Mouse (Mus musculus) spleen, postnatal 10 days (tissue): ENCODE data around the gene Uhmk1.
A peak's percentile ranks its signal among the peaks of the same experiment; 100 is the strongest.
"Not testable (repeated sequence)": the region's sequence is repeated elsewhere in the genome, so short reads cannot be mapped to it uniquely, and the experiment has no call there.

ENCODE experiments used
- DNase-seq, 2 experiments: peaks; one replicate each; pipeline ENCODE4 v3.0.0; 2021 to 2022; ENCODE audit warnings: low spot score in 2 of 2

The Uhmk1 gene

DNA sequence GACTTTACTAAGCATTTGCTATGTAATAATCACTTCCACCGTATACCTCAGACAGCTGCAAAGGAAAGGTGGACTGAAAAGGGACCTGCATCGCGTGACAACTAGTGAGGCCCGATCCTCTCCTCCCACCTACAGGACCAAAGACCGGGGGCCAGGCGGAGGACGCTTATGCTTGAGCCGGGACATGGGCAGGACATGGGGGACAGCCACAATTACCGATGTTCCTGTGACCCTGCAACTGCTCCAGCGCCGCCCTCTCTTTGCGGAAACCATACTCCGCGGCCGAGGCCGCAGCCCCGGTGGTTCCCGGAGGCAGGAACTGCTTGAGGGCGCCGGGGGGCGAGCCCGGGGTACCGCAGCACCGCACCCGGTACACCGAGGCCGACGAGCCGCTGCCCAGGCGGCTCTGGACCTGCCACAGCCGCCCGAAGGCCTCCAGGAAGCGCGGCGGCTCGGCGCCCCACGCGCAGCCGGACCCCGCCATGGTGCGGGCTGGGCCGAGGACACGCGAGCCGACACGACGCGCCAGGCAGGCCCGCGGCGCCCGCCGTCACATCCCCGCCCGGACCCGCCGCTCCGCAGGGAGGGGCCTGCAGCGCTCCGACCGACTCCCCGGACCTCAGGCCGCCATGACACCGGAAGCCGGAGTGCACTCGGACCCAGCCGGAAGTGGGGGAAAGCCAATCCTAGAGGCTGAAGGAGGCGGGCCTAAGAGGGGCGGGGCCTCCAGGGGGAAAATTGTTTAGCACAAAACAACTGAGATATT is at the start of gene Uhmk1:
TSS of gene Uhmk1 (minus strand) at position 641 of the 766 bp plus-strand sequence.
- DNase-seq: peak; percentile 80 to 94

DNA sequence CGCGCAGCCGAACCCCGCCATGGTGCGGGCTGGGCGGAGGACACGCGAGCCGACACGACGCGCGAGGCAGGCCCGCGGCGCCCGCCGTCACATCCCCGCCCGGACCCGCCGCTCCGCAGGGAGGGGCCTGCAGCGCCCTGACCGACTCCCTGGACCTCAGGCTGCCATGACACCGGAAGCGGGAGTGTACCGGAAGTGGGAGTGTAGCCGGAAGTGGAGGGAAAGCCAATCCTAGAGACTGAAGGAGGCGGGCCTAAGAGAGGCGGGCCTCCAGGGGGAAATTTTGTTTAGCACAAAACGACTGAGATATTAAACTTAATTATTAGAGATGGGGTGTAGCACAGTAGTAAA is 40.3 kb upstream of the Uhmk1 start:
- peak; percentile 30 to 80 for DNase-seq

DNA sequence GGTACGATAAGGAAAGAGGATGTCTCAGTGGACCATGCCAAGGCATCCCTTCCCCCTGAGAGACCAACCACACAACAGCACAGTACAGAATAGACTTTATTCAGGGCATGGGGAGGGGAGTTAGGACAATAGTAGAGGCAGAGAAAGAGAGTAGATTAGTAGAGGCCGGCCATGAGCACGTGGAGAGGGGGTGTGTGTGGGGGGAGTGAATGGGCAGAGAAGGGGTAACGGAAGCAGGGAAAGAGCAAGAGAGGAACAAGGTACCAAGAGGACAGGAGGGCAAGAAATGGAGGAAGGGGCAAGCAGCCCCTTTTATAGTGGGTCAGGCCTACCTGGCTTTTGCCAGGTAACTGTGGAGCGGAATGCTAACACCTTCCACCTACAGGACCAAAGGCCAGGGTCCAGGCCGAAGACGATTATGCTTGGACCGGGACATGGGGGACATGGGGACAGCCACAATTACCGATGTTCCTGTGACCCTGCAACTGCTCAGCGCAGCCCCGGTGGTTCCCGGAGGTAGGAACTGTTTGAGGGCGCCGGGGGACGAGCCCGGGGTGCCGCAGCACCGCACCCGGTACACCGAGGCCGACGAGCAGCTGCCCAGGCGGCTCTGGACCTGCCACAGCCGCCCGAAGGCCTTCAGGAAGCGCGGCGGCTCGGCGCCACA is 39.8 kb upstream of the Uhmk1 start:
- DNase-seq: no peak

DNA sequence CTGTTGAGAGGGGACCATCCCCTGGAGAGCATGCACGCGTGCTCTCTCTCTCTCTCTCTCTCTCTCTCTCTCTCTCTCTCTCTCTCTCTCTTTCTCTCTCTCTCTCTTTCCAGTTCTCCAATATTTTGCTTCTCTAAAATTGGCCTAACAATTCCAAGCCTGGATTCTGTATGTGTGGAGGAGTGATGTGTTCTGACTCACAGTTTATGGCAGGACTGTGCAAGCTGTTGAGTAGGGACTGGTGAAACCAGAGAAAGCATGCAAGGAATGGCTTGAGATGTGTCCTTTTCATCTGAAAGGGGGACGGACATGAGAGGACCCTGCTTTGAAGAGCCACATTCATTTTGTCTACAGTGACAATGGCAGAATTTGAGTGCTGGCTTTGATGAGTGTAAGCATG is 29.8 kb upstream of the Uhmk1 start:
- no peak for DNase-seq

DNA sequence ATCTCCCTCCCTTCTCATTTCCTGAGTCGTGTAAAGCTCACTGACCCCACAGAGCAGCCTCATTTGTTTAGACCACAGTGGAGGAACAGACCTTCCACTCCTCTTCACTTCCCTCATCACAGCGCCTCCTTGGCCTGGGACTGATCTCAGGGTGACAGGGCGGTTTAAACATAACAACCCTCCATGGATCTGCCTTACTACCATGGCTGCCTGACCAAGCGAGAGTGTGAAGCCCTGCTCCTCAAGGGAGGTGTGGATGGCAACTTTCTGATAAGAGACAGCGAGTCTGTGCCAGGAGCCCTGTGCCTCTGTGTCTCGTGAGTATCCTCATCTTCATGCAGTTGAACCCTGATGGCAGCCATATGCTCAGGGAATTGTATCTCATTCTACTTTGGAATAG is 17.5 kb upstream of the Uhmk1 start, which contains the start of gene Sh2d1b2:
TSS of gene Sh2d1b2 (plus strand) at position 62 of the 400 bp plus-strand sequence.
- not testable (repeated sequence) for DNase-seq

DNA sequence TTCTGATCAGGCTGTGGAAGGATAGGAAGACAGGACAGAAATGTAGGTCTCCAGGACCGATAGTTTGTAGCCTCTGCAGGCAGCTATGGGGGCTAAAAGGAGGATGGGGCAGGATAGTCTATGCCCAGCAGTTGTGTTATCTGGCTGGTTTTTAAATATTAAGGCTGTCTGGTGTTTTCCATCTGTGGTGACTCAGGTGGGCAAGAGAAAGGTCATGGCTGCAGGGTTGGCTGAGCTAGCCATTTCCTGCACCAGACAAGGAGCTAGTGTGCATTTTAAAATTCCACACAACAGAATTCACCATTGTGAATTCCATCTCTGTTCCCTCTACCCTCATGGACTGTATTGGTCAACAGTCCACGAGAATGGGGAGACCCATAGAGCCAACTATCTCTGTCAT is 8.1 kb upstream of the Uhmk1 start:
- DNase-seq: no peak

DNA sequence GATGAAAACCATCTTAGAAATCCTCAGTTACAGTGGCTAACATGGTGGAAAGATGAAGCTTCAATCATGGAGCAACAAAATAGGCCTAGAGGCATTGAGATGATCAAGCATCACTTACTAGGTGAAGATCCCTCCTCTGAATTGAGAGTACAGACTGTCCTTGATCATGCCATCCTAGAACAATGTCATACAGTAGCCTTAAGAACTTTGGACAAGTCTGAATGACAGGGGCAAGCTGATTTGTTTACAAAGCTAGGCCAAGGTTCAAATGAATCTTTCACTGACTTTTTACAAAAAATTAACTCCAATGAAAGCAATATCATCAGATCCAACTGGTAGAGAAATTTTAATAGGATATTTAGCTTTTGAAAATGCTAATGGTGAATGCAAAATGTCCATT is 5.2 kb upstream of the Uhmk1 start:
- DNase-seq: no peak

DNA sequence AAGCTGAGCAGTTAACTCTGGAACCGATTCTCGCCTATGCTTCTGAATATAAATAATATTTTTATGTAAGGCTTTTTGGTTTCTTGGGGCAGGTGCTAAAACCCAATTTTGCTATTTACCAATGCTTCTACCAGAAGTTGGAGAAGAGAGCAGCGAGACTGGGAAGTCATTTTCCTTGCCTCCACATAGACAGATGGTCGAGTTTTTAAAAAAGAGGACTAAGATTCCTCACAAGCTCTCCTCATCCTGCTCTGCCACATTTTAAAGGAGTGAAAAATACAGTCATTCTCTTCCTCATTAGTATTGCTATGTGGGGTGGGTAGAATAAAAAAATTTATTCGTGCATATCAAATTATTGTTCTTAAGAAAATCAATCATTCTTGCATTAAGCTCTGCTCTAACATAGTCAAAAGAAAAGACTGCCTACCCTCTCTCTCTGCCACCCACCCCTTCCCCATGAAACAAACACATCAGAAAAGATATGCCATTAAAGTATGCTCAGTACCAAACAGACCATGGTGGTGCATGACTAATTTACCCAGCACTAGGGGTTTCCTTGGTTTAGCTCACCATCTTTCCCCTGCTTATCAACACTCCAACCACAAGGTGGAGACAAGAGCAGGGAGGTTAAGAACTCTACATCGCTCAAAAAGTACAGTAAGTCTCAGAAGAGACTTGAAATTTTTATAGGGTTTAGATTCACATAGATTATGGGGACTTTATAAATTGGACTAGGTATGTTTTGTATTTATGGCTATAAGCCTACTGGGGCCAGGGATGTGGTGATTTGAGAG is 3.1 kb upstream of the Uhmk1 start:
- peak in 1 of 2 experiments; percentile 29 for DNase-seq

DNA sequence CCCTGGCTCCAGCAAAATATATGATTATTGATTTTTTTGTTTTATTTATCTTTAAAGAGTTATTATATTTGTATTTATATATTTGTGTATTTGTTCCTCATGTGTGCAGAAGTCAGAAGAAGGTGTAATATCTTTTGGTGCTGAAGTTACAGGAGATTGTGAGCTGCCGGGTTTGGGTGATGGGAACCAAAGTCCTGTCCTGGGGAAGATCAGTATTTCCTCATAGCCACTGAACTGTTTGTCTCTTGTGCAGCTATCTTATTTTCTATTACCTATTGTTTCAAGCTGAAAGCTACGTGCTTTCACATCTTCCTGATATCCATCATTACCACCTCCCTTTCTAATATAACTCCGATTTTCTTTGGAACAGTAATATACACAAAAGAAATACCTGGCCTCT is 393 bp upstream of the Uhmk1 start:
- no peak for DNase-seq

DNA sequence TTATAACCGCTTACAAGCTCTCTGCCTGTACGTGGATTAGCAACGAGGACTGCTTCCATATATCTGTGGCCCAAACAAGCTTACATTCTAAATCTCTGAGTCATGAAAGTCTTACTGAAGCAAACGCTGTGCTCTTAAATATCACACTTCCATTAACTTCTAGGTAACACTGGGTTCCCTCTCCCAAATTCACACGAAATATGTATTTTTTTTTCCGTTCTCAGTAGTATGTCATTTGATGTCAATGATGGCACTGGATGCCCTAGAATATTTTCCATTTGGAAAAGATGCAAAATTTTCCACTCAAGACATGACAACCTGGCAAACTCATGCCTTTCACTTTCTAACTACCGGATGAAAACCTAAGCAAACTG is 827 bp downstream of the Uhmk1 start:
- DNase-seq: no peak

DNA sequence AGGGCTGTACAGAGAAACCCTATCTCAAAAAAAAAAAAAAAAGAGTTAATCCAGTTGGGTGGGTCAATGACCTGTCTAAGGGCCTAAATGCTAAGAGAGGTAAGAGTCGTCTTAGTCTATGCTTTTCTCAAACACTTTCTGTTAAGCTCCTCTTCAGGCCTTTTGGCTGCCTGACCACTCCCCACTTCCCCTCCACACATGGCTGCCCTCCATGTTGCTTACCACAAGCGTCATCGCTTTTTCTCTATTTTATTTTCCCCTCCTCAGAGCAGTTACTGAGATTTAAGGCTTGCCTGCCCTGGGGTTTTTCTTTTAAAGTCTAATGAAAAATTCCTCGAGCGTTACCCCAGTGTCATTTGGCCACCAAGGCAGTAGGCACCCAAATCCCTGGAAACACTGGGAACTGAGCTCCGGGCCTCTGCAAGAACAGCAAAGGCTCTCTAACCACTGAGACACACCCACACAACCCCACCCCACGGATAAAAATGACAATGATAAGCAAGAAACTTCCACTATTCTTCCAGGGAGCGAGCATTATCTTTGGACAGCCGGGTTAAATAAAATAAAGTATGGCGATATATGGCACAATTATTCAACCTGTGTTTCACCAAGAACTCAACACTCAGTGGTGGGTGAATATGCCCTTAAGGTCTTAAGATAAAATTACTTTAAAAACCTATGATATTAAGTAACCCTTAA is 1.9 kb downstream of the Uhmk1 start:
- DNase-seq: no peak

DNA sequence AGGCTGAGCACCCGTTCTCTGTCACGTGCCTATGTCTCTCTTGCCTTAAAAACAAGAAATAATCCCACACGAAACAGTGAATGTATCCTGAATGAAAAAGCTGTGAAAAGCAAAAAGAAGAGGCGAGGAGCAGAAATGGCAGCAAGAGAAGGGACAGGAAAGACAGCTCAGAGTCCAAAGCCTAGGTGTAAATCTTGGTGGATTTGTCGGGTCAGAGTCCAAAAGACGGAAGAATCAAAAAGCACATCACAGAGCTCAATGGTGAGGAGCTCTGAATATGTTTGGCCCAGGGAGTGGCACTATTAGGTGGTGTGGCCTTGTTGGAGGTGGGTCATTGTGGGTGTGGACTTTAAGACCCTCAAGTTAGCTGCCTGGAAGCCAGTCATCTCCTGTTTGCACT is 8.8 kb downstream of the Uhmk1 start:
- no peak for DNase-seq

DNA sequence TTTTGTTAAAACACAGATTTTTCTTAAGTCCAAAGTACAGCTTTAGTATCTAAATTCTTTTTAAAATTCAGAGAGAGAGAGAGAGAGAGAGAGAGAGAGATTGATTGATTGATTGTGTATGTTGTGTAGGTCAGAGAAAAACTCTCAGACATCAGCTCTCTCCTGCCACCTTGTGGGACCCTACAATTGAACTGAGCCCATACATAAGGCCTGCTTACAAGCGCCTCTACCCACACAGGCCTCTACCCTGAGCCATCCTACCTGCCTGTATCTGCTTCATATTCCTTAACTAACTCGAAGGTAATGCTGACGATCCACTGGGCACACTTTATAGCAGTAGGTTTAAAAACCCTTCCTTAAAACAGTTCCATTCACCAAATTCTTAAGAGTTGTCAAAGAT is 14.8 kb downstream of the Uhmk1 start:
- DNase-seq: peak in 1 of 2 experiments; percentile 50

DNA sequence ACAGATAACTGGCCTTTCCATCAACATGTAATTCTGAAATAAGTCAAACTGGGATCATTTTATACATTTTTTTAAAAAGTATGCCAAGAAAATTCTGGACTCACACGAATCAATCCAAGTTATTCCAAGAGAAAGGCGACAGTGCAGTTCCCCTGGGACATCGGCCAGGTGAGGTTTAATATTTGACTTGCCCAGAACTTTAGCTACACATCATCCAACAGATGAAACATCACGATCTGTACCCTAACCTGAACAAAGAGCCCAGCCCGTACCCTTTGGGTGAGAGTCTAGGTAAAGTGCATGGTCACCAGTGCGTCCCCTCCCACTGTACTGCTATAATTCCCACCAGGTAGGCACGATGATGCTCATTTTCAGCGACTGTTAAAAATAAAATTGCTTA is 19.0 kb downstream of the Uhmk1 start:
- DNase-seq: no peak

DNA sequence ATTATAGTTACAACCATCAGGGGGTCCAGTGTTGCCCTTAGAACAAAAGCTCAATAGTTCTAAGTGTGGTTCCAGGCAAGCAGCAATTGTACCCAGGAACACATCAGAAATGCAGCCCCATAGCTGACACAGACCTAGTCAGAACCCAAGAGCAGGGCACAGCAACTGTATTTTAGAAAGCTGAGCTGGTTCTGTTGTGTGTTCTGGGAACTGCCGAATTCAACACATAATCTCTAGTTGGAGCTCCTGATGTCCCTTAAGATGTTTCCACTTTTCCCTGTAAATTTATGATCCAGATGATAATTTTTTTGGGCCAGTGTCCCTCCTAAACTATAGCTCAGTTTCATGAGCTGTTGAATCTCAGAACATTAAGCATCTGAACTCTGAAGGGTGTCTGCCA is 23.3 kb downstream of the Uhmk1 start:
- no peak for DNase-seq

DNA sequence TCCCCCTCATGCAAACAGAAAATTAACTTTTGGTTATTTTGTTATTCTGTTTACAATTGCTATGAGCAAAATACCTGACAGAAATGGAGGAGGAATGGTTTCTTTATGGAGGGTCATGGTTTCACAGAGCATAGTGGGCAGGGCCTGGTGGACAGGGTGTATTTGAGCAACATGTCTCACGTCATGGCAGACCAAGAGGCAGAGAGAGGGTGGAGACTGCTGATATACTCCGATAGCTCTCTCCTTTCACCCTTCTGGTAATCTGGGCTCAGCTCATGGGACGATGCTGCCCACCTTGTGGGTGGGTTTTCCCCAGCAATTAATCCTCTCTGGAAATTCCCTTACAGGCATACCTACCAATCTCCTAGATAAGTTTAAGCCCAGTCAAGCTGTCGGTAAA is 25.0 kb downstream of the Uhmk1 start:
- no peak for DNase-seq

DNA sequence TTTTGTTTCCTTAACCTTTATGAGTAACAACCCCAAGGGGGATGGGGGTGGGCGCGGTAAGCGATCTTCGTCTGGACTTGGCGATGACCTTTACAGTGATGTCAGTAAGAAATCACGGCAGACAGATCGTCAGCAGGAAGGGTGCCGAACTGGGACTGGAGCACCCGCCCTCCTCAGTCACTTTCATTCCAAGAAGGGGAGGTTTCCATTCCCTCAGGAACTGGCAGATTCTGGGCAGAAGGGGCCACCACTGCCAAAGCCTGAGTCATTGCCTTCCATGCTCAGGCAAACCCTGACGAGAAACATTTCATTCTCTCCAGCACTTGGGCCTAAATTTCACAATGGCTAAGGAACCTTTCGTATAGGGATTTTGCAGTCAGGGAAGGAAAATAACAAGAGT is 26.6 kb downstream of the Uhmk1 start:
- no peak for DNase-seq

DNA sequence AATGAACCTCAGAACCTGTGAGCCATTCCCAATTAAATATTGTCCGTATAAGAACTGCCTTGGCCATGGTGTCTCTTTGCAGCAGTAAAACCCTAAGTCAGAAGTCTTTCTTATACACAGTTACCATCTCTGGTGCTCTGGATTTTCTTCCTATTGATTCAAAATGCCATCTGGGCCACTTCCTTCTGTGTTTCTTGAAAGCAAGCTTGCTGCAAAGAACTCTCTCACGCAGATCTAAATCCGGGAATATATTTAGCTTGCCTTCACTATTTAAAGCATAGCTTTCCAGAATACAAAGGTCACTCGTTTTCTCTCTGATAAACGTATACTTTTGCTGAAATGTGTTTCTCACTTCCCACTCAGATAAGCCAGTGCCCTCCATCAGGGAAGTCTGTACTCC is 28.7 kb downstream of the Uhmk1 start:
- no peak for DNase-seq

DNA sequence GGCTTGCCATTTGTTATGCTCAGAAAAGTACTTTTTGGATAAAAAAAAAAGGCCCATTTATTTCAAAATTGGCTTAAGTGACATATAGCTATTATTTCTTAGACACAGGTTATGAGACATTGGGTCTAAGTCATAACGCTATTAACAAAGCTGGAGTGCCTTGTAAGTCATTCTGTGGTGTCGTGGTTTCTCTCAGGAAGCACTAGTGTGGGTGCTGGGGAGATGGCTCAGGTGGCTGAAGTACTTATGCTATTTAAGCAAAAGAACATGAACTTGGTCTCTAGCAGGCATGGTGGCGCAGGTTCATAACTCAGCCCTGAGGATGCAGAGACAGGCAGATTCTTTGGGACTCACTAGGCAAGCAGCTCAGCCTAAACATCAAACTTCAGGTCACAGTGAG is 30.1 kb downstream of the Uhmk1 start:
- no peak for DNase-seq

DNA sequence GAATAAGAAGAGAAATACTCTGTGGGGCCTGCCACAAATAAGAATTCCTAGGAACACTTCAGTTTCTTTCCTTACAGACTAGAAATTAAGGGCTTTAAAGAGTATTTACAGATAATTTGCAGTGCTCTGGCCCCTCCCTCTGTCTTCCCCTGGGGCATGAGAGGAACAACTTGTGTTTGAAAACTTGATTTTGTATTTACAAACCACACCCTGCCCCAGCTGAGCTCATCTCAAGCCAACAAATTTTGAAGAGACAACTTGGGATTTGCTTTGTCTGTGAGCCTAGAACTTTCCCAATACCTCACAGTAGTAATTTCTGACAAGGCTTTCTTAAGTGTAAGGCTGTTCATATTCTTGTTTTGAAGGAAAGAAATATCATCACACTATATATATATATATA is 32.5 kb downstream of the Uhmk1 start:
- no peak for DNase-seq

DNA sequence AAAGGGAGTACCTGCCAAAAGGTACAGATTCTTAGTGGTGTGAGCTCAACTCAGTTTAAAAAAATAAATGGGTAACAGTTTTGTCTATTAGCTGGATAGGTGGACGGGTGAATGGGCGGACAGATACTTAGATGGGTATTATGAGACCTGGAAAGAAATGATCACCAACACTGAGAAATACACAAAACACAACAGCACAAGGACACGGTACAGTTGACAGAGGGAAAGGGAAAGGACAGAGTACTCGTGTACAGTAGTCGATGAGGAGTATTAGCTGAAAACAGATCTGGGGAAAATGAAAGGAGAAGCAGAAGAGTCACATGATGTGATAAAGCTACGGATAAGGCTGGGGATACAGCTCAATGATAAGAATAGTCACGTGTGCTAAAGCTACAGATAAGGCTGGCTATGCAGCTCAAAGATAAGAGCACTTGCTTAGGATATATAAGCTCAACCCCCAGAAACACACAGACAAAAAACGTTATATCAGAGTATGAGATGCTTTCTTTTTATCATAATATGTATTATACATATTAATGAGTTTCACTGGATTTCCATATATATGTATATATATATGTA is 38.4 kb downstream of the Uhmk1 start:
- DNase-seq: peak in 1 of 2 experiments; percentile 14

DNA sequence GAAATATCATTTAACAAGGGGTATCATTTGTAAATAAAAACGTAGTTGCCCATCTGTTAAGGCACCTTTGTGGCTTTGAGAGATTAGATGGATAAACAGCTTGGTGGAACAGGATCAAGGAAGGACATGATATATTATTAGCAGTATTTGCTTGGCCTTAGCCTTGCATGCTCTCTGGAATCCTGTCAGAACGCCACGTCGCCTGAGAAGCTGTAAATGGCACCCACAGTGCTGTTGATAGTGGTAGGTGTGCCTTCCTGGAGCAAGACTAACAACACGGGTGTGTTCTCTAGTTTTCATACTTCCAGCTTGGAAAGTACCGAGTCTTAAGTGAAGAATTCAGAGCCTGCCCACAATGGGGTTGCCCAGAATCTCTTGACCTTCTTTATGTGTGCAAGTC is 39.3 kb downstream of the Uhmk1 start:
- peak in 1 of 2 experiments; percentile 20 for DNase-seq
